Mouse (Mus musculus) R1 (cell line): Measurements from ENCODE around the gene Acad11.

Experiments used
- DNase-seq: peaks from one replicate; pipeline ENCODE4 v3.0.0-alpha.2; 2018; ENCODE audit warnings: low read depth, low spot score

Gene Acad11

DNA sequence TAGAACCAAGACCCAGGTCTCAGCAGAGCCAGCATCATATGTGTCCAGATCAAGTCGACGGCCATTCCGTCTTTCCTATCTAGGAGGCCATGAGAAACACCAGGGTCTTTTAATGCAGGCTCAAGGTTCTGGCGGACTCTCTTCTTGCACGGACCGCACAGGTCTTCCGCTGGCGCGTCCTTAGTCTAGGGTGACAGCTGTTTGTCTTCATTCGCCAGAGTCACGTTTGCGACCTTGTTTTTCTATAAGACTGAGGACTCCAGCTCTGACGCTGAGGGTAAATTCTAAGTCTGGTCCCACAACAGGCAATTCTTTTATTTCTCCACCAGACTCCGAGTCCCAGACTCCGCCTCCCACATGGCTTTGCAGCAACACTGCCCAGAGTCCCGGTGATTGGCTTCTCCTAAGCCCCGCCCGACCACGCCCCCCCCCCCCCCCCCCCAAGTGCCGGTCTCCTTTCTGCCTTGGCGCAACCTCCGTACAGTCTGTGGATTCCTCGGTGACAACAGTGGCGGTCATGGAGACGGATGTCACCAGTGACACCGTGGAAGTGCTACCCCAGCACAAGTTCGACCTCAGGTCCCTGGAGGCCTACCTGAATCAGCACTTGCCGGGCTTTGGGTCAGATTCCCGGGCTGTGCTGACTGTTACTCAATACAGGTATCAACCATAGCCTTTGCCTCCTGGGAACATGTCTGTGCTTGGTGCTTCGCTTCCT is at the start of gene Acad11:
Acad11 (plus strand) TSS at position 134 of the 718 bp plus-strand sequence.
- DNase-seq, result peak; percentile 95

DNA sequence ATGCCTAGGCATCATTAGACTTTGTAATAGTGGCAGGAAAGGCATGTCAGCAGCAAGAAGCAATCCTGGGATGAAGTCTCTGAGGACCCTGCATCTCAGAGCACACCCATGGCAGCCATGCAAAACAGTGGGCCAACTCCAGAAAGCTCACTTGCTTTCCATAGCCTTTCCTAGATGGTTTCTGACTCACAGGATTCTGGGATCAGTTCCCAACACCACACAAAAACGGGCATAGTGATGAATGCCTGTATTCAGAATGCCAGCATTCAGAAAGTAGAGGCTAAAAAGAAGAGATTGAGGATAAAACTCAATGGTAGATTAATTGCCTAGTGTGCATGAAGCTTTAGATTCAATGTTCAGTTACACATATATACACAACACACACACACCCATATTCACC is 48.7 kb upstream of the Acad11 start:
- DNase-seq, result no peak

DNA sequence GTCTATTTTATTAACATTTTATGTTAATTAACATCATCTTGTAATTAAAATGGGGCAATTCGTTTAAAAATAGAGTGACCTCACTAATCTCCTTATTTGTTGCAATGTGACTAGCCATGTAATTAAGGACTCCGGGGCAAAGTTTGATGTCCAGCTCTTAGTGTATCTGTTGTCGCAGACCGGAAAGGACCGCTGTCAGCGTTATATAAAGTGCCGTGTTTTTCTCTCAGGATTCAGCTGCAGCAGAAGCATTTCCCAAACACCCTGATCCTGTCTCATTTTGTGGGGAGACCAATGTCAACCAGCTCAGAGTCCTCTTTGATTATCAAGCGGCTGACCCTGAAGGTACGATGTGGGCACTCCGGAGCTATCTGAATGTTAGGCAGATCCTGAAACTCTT is 42.2 kb upstream of the Acad11 start:
- DNase-seq, result no peak

DNA sequence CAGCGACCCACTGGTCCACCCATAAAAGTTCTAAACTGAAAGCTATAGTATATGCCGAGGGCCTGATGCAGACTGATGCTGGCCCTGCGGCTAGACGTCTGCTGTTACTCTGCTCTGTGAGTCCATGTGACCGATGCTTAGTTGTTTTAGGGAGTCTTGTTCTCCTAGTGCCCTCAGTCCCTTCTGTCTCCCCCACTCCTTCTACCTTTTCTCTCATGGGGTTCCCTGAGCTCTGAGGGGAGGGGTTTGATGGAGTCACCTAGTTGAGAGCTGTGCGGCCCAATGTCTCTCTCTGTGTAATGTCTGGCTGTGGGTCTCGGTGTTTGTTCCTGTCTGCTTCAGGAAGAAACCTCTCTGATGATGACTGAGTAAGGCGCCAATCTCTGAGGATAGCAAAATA is 36.0 kb upstream of the Acad11 start:
- no peak for DNase-seq

DNA sequence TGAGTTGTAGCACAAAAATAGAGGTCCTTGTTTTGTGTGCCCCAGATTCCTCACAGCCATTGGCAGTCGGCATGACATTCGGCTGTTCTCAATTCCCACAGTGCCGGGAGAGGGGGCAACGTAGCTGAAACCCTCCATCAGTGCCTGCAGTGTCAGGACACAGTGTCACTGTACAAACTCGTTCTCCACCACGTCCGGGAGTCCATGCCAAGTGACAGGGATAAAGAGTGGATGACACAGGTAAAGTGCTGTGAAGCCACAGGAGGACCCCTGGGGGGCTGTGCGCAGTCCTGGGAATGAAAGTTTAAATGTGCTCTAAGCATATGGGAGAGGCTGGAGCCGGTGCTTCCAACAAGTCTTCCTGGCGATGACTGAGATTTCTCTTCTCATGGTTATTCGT is 33.3 kb upstream of the Acad11 start:
- no peak for DNase-seq

DNA sequence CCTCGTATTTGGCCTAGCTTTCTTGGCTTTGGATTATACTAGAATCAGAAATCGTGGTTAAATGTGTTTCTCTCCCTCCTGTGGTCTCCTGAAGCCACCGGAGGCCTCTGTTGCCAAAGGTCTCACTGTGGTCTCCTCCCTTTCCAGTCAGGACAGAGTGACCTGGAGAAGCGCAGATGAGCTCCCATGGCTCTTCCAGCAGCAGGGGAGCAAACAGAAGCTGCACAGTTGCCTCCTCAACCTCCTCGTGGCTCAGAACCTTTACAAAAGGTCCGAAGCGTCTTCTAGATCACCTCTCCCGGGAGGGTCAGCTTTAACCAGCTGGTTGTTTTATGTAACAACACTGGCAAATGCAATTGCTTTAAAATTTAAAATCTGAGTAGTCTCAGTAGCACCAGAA is 28.9 kb upstream of the Acad11 start:
- no peak for DNase-seq

DNA sequence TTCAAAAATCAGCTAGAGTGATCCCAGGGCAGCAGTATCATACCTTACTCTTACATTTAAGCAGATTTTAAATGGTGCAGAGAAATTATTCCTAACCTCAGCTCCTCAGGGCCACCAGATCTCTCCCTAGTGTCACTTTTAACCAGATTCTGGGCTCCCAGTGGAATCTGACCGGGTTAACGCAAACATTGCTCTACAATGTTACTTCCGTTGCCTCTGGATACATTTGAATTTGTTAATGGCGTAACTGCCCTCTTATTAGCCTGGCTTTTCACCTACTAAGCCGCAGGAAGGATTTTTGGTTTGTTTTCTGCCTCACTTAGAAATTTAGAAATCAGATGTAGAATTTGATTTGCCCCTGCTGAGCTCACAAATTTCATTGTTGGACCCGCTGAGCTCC is 28.5 kb upstream of the Acad11 start:
- DNase-seq, result no peak

DNA sequence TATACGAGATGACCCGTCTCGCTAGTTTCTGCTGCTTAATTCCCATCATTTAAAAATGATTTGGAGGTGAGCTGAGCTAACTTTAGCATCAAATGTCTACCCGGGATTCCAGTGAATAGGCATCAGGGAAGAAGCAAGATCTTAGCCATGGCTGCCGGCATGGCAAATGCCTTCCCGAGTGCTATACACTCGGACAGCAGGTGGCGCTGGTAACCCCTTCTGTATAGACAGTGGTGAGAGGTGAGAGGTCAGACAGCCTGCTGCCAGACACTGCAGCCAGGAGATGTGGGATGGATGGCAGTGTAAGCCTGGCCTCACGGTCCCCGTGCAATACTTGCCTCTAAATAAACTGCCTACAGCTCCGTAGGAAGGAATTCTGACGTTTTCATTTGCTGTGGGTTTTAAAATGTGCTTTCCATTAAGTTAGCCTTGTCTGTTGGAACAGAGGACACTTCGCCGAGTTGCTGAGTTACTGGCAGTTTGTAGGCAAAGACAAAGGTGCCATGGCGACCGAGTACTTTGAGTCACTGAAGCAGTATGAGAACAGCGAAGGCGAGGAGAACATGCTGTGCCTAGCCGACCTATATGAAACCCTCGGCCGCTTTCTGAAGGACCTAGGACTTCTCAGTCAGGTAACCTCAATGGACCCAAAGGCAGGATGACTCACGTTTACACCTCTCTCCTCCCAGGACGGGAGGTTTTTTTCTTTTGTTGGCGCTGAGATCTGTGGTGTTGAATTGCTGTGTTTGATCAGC is 27.7 kb upstream of the Acad11 start:
- DNase-seq, result peak; percentile 93

DNA sequence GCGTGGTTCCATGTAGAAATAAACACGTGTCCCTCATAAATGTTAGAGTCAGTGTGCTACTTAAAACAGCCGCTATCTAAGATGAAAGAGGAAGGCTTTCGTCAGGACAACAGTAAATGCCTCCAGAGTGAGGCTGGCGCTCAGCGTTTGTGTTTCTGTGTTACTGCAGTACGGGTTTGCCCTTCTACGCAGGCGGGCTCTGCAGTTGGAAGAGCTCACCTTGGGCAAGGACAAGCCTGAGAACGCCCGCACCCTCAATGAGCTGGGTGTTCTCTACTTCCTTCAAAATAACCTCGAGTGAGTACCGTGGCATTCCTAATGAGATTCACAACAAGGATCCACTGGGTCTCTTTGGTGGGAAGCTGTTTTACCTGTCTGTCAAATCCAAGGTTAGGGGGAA is 24.9 kb upstream of the Acad11 start:
- no peak for DNase-seq

DNA sequence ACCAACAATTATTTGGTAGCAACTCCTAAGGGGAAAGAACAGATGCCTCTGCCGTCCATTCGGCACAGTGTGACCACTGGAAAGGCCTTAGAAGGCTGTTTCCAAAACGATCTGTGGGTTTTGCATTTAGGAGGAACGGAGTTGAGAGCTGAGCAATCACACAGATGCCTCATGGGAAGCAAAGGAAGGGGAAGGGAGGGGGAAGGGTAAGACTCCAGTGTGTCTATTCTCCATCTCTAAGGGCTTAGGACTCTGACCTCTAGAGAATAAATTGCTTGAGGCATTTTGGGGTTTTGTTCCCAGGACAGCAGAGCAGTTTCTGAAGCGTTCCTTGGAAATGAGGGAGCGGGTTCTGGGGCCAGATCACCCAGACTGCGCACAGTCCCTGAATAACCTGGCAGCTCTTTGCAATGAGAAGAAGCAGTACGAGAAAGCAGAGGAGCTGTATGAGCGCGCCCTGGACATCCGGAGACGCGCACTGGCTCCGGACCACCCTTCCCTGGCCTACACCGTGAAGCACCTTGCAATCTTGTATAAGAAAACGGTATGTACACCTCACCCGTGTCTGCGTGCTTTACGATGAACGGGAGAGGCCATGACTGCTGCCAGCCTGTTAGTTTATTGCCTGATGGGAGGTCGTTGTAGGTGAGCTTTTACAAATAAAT is 24.0 kb upstream of the Acad11 start:
- DNase-seq, result peak; percentile 29

DNA sequence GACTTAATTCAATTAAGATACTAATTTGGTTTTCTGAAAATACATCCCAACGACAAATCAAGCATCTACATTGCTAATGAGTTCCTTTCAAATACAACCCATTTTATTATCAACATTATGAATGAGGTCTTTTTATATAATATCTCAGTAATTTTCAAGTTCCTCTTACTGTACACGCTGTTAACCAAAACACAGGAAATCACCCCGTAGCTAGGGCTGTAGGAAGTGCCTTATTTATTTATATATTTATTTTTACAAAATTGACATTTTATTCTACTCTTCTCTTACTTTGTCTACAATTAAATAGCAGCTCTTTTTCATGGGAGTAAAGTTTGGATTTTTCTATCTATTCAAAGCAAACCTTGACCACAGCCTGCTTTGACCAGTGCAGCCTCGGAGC is 23.4 kb upstream of the Acad11 start:
- DNase-seq, result no peak

DNA sequence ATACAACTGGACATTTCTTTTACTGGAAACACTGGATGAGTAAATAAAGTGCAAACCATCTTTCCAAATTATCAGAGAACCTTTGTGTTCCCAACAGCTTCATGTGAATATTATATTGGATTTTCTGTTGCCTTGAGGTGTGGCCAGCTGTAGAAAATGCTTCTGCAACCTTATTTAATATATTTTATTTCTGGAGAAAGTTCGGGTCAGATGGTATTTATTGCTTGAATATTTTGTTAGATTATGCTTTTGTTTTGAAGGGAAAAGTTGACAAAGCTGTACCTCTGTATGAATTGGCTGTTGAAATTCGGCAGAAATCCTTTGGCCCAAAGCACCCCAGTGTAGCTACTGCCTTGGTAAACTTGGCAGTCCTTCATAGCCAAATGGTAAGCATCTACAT is 22.8 kb upstream of the Acad11 start, which contains the start of gene Gm28305:
Gm28305 (plus strand) TSS at position 301 of the 400 bp plus-strand sequence.
- no peak for DNase-seq

DNA sequence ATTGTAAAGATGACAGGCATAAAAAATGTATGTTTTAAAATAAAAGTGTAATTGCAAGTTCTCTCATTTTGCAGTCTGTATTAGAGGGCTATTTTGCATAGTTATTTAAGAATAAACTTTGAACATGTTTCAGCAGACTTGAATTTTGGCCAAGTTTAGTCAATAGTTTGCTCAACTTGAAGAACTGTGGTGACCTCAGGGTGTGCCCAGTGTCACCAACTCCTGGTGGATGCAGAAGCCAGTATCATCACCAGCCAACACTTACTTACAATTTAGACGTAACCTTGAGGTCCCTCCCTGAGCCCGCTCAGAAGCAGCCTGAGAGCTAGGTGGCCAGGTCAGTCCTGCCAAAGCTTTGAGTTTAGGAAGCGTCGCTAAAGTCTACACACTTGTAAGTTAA is 19.5 kb upstream of the Acad11 start:
- DNase-seq, result no peak

DNA sequence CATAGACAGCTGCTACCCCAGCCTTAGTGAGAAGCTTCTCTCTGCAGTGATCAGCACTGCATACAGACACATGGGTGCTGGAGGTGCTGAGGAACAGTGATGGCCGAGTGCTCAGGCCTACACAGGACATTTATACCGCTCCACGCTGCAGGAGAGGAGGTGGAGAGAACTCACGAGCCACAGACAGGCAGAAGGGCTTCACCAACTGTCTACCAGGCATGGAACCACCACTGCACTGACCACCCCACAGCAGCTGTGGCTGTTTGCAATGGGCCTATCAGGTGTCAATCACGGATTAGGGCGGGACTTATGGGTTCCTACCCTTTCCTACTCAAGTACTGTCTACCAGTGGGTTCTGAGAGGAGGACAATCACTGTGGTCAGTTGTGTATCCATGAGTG is 12.1 kb upstream of the Acad11 start:
- no peak for DNase-seq

DNA sequence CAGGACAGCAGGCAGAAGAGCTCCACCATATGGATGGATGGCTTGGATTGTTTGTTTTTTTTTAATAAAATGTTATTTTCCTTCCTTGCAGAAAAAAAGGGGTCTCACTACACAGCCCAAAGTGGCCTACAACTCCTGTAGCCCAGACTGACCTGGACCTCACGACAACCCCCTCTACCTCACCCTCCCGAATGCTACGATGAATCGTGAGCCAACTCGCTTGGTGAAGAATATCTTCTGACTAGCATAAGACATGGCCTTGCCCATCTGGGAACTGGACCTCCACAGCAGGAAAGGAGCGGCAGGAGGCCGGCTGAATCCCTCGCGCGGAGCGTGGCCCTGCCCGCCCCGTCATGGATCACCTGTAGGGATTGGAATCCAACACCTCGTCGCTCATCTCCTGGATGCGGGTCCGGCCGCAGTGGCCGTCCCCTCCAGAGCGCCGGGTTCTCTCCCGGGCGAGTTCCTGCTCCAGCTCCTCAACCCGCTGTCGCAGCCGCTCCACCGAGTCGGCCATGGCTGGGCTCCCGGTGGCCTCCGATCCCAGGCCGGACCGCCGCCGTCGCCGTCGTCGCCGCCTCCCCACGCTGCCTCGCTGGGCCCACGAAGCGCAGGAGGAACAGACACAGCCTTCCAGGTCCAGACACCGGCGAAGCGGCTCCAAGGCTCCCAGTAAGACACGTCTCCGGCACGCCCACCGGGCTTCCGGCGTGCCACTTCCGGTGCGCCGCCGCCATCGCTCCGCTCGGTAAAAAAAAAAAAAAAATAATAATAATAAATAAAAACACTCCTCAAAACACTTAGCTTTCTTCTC is 540 bp upstream of the Acad11 start, which contains the start of gene Uba5:
Uba5 (minus strand) TSS at position 705 of the 814 bp plus-strand sequence.
- no peak for DNase-seq

DNA sequence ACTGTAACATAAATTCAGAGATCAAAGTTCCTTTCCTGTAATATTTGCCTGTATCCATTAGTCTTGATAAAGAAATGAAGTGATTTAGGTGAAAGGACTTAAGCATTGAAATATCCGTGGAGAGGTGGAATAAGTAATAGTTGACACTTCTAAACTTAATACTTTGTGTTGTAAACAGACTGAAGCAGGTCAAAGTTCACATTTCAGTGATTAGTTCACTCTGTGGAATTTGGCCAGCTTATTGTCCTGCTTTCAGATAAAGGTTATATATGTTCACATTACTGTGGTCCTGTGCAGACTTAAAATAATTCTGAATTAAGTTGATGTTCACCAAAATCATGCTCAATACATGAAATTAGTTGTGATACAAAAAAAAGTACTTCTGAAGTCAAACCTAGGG is 1.4 kb downstream of the Acad11 start:
- no peak for DNase-seq

DNA sequence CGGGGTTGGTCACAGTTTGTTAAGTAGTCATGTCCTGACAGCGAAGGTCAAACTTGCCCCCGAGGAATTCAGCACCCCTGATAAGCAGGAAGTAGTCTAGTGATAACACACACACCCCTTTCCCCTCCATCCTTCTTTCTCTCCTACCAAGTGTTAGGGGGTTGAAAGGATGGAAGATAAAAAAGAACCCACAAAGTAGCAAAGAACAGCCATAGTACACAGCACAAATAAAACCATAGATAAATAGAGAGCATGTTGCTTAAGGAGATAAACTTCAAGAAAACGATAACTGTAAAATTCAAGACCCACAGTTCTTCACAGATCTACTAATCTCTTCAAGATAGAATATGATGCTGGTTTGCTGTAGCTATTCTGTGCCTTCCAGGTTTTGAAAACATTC is 7.1 kb downstream of the Acad11 start:
- DNase-seq, result no peak

DNA sequence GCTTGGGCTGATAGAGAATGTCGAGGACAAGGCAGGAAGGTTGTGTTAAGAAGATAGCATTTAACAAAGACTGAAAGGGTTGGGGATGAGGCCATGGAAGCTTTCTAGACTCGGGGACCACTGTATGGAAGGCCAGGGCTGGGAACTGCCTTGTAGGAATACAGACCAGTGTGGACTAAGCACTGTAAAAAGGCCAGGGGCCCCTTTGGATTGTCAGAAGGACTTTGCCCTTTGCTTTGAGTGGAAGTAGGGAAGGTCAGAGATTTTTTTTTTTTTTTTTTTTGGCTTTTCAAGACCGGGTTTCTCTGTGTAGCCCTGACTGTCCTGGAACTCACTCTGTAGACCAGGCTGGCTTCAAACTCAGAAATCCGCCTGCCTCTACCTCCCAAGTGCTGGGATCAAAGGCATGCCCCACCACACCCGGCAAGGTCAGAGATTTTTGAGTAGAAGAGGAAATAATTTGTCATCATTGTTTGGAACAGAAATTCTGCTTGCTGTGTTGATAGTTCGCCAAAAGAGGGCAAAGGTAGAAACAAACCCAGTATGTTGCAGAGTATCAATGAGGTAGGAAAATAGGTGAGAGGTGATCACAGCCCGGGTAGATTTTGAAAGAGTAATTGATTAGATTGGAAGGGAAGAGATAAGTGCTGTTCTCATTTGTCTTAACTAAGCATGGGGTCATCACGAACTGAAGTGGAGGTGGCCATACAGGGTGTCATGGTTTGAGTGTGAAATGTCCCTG is 7.9 kb downstream of the Acad11 start:
- DNase-seq, result no peak

DNA sequence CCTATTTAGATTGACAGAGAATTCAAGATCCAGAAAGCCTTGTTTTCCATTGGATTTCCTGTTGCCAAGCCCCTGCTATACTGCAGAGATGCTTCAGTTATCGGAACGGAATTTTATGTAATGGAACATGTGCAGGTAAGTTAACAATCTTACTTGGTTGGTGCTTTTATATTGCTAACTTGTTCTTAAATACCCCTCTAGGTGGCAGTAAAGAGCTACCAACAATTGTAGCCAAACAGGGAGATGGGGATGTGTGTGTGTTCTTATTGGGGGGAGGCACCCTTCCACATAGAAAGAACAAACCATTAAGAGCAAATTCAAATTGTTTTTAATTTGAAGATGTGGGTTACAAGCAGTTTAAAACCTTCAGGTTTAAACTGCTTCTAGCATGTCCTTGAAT is 12.6 kb downstream of the Acad11 start:
- peak; percentile 62 for DNase-seq

DNA sequence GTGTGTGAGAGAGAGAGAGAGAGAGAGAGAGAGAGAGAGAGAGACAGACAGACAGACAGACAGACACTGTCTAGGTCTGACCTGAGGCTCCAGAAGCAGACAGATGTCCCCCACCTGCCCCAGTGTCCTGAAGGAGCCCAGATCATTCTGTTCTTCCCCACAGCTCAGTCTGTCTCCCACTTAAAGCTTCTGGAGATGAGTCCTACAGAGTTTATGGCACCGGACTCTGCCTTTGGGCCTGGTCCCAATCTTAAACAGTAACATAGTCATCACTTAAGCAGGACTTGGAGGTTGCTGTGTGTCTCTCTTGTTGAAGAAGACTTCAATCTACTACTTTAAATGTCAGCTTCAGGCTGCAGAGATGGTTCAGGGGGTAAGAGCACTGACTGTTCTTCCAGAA is 15.6 kb downstream of the Acad11 start:
- DNase-seq, result no peak

DNA sequence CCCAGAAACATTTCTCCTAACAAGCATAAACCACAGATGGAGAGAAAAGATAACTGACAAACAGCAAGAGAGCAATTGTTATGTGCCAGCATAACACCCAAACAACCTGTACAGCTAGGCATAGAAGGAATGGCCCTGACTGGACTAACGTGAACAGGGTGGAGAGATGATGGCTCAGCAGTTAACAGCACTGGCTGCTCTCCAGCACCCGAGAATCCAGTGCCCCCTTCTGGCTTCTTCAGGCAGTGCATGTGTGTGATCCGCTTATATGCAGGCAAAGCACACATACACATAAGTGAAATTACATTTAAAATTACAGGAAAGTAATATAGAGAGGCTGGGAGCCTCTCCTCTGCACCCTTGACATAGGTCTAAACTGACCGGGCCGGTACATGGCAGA is 16.2 kb downstream of the Acad11 start:
- DNase-seq, result peak; percentile 73
